Mouse (Mus musculus) intestine, postnatal 0 days (tissue): ENCODE measurements around the gene Arl1. TPM values are rescaled to one million over a fixed set of nuclear protein-coding genes. Genes with fewer than 3 reads are reported as not detected.
A peak's percentile ranks its signal among the peaks of the same experiment; 100 is the strongest.
"Not testable (repeated sequence)": the region's sequence is repeated elsewhere in the genome, so short reads cannot be mapped to it uniquely, and the experiment has no call there.

Experiments used
- ATAC-seq: fragments of 200-750 bp; cut with Nextera tagmentation; 2 replicates; pipeline ENCODE4 v1.8.0; 2017; ENCODE audit warnings: mild to moderate bottlenecking, moderate TSS enrichment, moderate library complexity
- H3K27ac ChIP-seq: fragments of 300-500 bp; sonication (generic); 2 replicates; pipeline ENCODE4 v1.5.1; 2014; ENCODE audit warnings: mild to moderate bottlenecking, low read depth, low read length, moderate library complexity
- H3K27me3 ChIP-seq: fragments of 300-500 bp; sonication (generic); replicated peaks from 2 replicates; pipeline ENCODE4 v1.6.1; 2014; ENCODE audit warnings: low read length, mixed read lengths; ENCODE audit not compliant: control insufficient read depth, insufficient read depth
- H3K36me3 ChIP-seq: fragments of 300-500 bp; sonication (generic); 2 replicates; pipeline ENCODE4 v1.6.1; 2014; ENCODE audit warnings: mild to moderate bottlenecking, moderate library complexity; ENCODE audit not compliant: control insufficient read depth, insufficient read depth
- H3K4me1 ChIP-seq: fragments of 300-500 bp; sonication (generic); replicated peaks from 2 replicates; pipeline ENCODE4 v1.6.1; 2014; ENCODE audit warnings: antibody characterized with exemption, low read length, mixed read lengths; ENCODE audit not compliant: control insufficient read depth, insufficient read depth
- H3K4me2 ChIP-seq: fragments of 300-500 bp; sonication (generic); replicated peaks from 2 replicates; pipeline ENCODE4 v1.6.1; 2014; ENCODE audit warnings: low read depth, mild to moderate bottlenecking, moderate library complexity
- H3K4me3 ChIP-seq: fragments of 300-500 bp; sonication (generic); 2 replicates; pipeline ENCODE4 v1.5.1; 2014; ENCODE audit warnings: low read depth, low read length
- H3K9ac ChIP-seq: fragments of 300-500 bp; sonication (generic); 2 replicates; pipeline ENCODE4 v1.6.1; 2014; ENCODE audit warnings: mild to moderate bottlenecking, low read depth, low read length
- H3K9me3 ChIP-seq: fragments of 300-500 bp; sonication (generic); 2 replicates; pipeline ENCODE4 v1.6.1; 2016; ENCODE audit warnings: mixed run types; ENCODE audit not compliant: control insufficient read depth
- CTCF ChIP-seq: sonication (generic); IDR thresholded peaks from 2 replicates; pipeline ENCODE4 v1.5.1; 2016; ENCODE audit warnings: low read depth, mild to moderate bottlenecking, control low read depth, antibody characterized with exemption, moderate library complexity
- WGBS: fragments of 180-500 bp; shearing (Covaris S2); extraction: QIAGEN DNeasy Blood & Tissue Kit; methylation state at CpG from one replicate; pipeline ENCODE4 v1.1.7; 2014; 5-methylcytosine and 5-hydroxymethylcytosine counted together
- polyA plus RNA-seq: library from polyadenylated mRNA; unstranded; fragments of >200 nt; fragmentation: Nextera tagmentation; extraction: Ambion mirVana; gene quantifications from 2 replicates; pipeline ENCODE4 v1.2.1, GENCODE M21; 2015

Gene Arl1
- polyA plus RNA-seq, 1 experiment from 2014 or later = 163 TPM

GRCm38 (mm10) chr10:88776206-88776605, 45.5 kb downstream of the Arl1 start:
- Histone ChIP-seq H3K36me3 (peaks cover 30% of the 10 kb centered on the region), H3K9ac (no peak overlapping the region), H3K4me2 (no peak overlapping the region), H3K27ac (no peak overlapping the region), H3K4me1 (no peaks in the 10 kb centered on the region), H3K4me3 (no peak overlapping the region), H3K9me3 (no peaks in the 10 kb centered on the region), H3K27me3 (no peaks in the 10 kb centered on the region)
- WGBS = 90% methylated on average over 6 of the region's 6 CpGs
- TF ChIP-seq CTCF = no peak
- ATAC-seq = no peak

- Histone ChIP-seq H3K4me3 (no peak overlapping the region), H3K36me3 (peaks cover 13% of the 10 kb centered on the region; the same call in 1 of the 2 replicates), H3K4me1 (no peaks in the 10 kb centered on the region), H3K27me3 (no peaks in the 10 kb centered on the region), H3K4me2 (no peak overlapping the region), H3K9ac (no peak overlapping the region), H3K27ac (no peak overlapping the region), H3K9me3 (no peaks in the 10 kb centered on the region)
- no peak for TF ChIP-seq CTCF
- WGBS = 91% methylated on average over 4 of the region's 4 CpGs
- ATAC-seq = no peak
Observed at GRCm38 (mm10) chr10:88780716-88781115, 50.1 kb downstream of the Arl1 start.

GRCm38 (mm10) chr10:88783135-88783534, 52.5 kb downstream of the Arl1 start:
- H3K27me3 ChIP-seq, H3K9ac ChIP-seq, H3K4me3 ChIP-seq, H3K4me2 ChIP-seq, ATAC-seq, H3K27ac ChIP-seq, H3K4me1 ChIP-seq, H3K9me3 ChIP-seq: not testable (repeated sequence)
- 94% methylated on average over 2 of the region's 2 CpGs for WGBS
- H3K36me3 ChIP-seq = peaks cover 19% of the 10 kb centered on the region

GRCm38 (mm10) chr10:88783941-88784340, 53.3 kb downstream of the Arl1 start:
- H3K36me3 ChIP-seq = peaks cover 17% of the 10 kb centered on the region; the same call in 1 of the 2 replicates
- 69% methylated on average over 5 of the region's 5 CpGs for whole genome bisulfite sequencing
- no peak overlapping the region for H3K4me2 ChIP-seq
- no peaks in the 10 kb centered on the region for H3K4me1 ChIP-seq
- H3K4me3 ChIP-seq = no peak overlapping the region
- H3K9ac ChIP-seq = no peak overlapping the region
- H3K27me3 ChIP-seq = no peaks in the 10 kb centered on the region
- 0 out of 2 replicates have a peak overlapping the region, but pooled peaks have one; percentile 73 for H3K27ac ChIP-seq
- ATAC-seq = peak; percentile 42; the same call in 1 of the 2 replicates
- no peak for TF ChIP-seq CTCF
- H3K9me3 ChIP-seq = no peaks in the 10 kb centered on the region

GRCm38 (mm10) chr10:88784513-88784931, 53.9 kb downstream of the Arl1 start:
- TF ChIP-seq CTCF = no peak
- Histone ChIP-seq H3K4me1 (no peaks in the 10 kb centered on the region), H3K4me3 (no peak overlapping the region), H3K4me2 (no peak overlapping the region; the same call in 1 of the 2 replicates), H3K27ac (peak overlapping the region; percentile 73), H3K27me3 (no peaks in the 10 kb centered on the region), H3K36me3 (peaks cover 18% of the 10 kb centered on the region), H3K9ac (no peak overlapping the region), H3K9me3 (no peaks in the 10 kb centered on the region)
- 42% methylated on average over 5 of the region's 5 CpGs for WGBS
- ATAC-seq = peak; percentile 96

GRCm38 (mm10) chr10:88793671-88794070, 63.0 kb downstream of the Arl1 start:
- H3K36me3 ChIP-seq = peaks cover 36% of the 10 kb centered on the region
- H3K4me1 ChIP-seq = no peaks in the 10 kb centered on the region
- no peak overlapping the region for H3K4me2 ChIP-seq
- no peaks in the 10 kb centered on the region for H3K9me3 ChIP-seq
- H3K27ac ChIP-seq = no peak overlapping the region
- no peaks in the 10 kb centered on the region for H3K27me3 ChIP-seq
- no peak overlapping the region for H3K9ac ChIP-seq
- ATAC-seq = no peak
- no peak for TF ChIP-seq CTCF
- H3K4me3 ChIP-seq = no peak overlapping the region

Other genes with a start within 250 kb of the Arl1 start
- 631 and 770 TPM in 2 replicates for gene Chpt1, start 226.8 kb upstream of the Arl1 start, polyA plus RNA-seq
- gene Mybpc1, start 125.7 kb upstream of the Arl1 start, polyA plus RNA-seq = 2.2 and 3.5 TPM in 2 replicates
- 0.20 and 0.59 TPM in 2 replicates for gene Spic, start 45.8 kb upstream of the Arl1 start, polyA plus RNA-seq
- 4.6 and 5.1 TPM in 2 replicates for gene Utp20, start 95.9 kb downstream of the Arl1 start, polyA plus RNA-seq
- 3.3 and 4.9 TPM in 2 replicates for gene Slc5a8, start 155.1 kb downstream of the Arl1 start, polyA plus RNA-seq